Mouse (Mus musculus) bone marrow macrophage, adult 2 months (primary cell): Measurements from ENCODE around the gene Kcnh4.

Source experiments
- CTCF ChIP-seq: IDR thresholded peaks from 2 replicates; pipeline ENCODE4 v1.5.1; 2012; ENCODE audit warnings: low read depth, mild to moderate bottlenecking, low read length, moderate library complexity
- POLR2A ChIP-seq: IDR thresholded peaks from 2 replicates; pipeline ENCODE4 v1.6.1; 2012; ENCODE audit warnings: mild to moderate bottlenecking, low read depth, low read length, borderline replicate concordance

GRCm38 (mm10) chr11:100747114-100747513 lies 12.6 kb downstream of the Kcnh4 start:
- TF ChIP-seq POLR2A (no peak), CTCF (no peak)
